In the genomic region with DNA sequence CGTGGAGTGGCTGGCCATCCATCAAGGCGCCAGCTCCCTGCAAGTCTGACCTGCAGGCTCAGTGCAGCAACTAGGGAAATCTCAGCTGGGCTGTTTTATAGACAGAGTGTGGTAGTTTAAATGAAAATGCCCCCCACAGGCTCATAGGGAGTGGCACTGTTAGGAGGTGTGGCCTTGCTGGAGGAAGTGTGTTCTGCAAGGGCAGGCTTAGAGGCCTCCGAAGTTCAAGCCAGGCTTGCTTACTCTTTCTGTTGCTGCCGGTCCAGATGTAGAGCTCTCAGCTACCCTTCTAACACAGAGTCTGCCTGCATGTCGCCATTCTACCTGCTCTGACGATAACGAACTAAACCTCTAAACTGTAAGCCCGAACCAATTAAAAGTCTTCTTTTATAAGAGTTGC, we compare ENCODE assay signal across 15 mouse cellular contexts.
"Had no signal": no experiment of that assay in that cellular context is flagged by ENCODE, and none has a peak within 500 bp of the region (broad histone marks: within the 10 kb centered on the region; RNA-seq: fewer than 3 reads in every experiment).

No protein-coding gene starts in this region.

- DNase-seq: kidney, adult 8-10 months; kidney, postnatal 10 days; kidney, postnatal 36 days; layer of hippocampus, postnatal 36 days; liver, embryonic 13.5 days; lung, adult 2 months; retina, postnatal 1 day; right cerebral cortex, postnatal 25 days; spleen, adult 18-20 months; thymus, postnatal 25 days had no signal

- H3K4me1 ChIP-seq: kidney, embryonic 15.5 days; liver, embryonic 13.5 days; midbrain, embryonic 13.5 days; stomach, embryonic 15.5 days had no signal

- H3K4me3 ChIP-seq: kidney, embryonic 15.5 days; left cerebral cortex, adult 2 months; liver, embryonic 13.5 days; midbrain, embryonic 13.5 days; stomach, embryonic 15.5 days had no signal

- H3K9me3 ChIP-seq: kidney, embryonic 15.5 days; liver, embryonic 13.5 days; midbrain, embryonic 13.5 days had no signal

- H3K36me3 ChIP-seq: kidney, embryonic 15.5 days; liver, embryonic 13.5 days; midbrain, embryonic 13.5 days; stomach, embryonic 15.5 days had no signal

- H3K27me3 ChIP-seq: kidney, embryonic 15.5 days; liver, embryonic 13.5 days; midbrain, embryonic 13.5 days; stomach, embryonic 15.5 days had no signal

- H3K9ac ChIP-seq: kidney, embryonic 15.5 days; liver, embryonic 13.5 days; midbrain, embryonic 13.5 days; stomach, embryonic 15.5 days had no signal

- H3K27ac ChIP-seq: kidney, embryonic 15.5 days; left cerebral cortex, adult 2 months; liver, embryonic 13.5 days; macrophage; midbrain, embryonic 13.5 days; stomach, embryonic 15.5 days had no signal
